Mouse (Mus musculus) heart, adult 2 months (tissue): ENCODE data around the gene D1Pas1. TPM values are rescaled to one million over a fixed set of nuclear protein-coding genes. Genes with fewer than 3 reads are reported as not detected.

Source experiments
- DNase-seq, 2 experiments: peaks; one replicate each; pipeline ENCODE4 v3.0.0; 2021
- H3K27ac ChIP-seq: fragments of 200-600 bp; 2 replicates; pipeline ENCODE4 v1.8.1; 2022
- H3K27me3 ChIP-seq: fragments of 200-500 bp; 2 replicates; pipeline ENCODE4 v1.6.1; 2012; ENCODE audit warnings: mild to moderate bottlenecking, low read length, inconsistent platforms, mixed read lengths; ENCODE audit not compliant: control insufficient read depth, insufficient read depth
- H3K36me3 ChIP-seq: fragments of 200-500 bp; 2 replicates; pipeline ENCODE4 v1.6.1; 2012; ENCODE audit warnings: low read length, inconsistent platforms; ENCODE audit not compliant: control insufficient read depth, insufficient read depth
- H3K4me1 ChIP-seq: fragments of 200-500 bp; 2 replicates; pipeline ENCODE4 v1.6.1; 2011; ENCODE audit warnings: low read length; ENCODE audit not compliant: control insufficient read depth, insufficient read depth
- H3K4me3 ChIP-seq: fragments of 200-600 bp; 2 replicates; pipeline ENCODE4 v1.8.1; 2022
- H3K79me2 ChIP-seq: fragments of 200-500 bp; replicated peaks from 2 replicates; pipeline ENCODE4 v1.6.1; 2012; ENCODE audit warnings: mild to moderate bottlenecking, inconsistent platforms, low read length, moderate library complexity, mixed read lengths; ENCODE audit not compliant: control insufficient read depth, insufficient read depth
- H3K9ac ChIP-seq: fragments of 200-500 bp; 2 replicates; pipeline ENCODE4 v1.6.1; 2012; ENCODE audit warnings: low read depth, mild to moderate bottlenecking, control low read depth, inconsistent platforms, low read length, mixed read lengths
- CTCF ChIP-seq: fragments of 200-600 bp; IDR thresholded peaks from 2 replicates; pipeline ENCODE4 v1.8.1; 2022; ENCODE audit warnings: antibody characterized with exemption, mild to moderate bottlenecking, moderate library complexity
- EP300 ChIP-seq: fragments of 200-500 bp; IDR thresholded peaks from 2 replicates; pipeline ENCODE4 v1.6.1; 2011; ENCODE audit warnings: low read depth, low read length, control low read depth; ENCODE audit not compliant: insufficient read depth
- POLR2A ChIP-seq: fragments of 200-500 bp; IDR thresholded peaks from 2 replicates; pipeline ENCODE4 v1.6.1; 2011; ENCODE audit warnings: mild to moderate bottlenecking, low read depth, low read length, control low read depth; ENCODE audit not compliant: insufficient read depth
- WGBS: fragments of 180-500 bp; shearing (Covaris S2); methylation state at CpG from one replicate; pipeline ENCODE4 v1.1.7; 2018; 5-methylcytosine and 5-hydroxymethylcytosine counted together
- intact Hi-C: fragments of 180-260 bp; cut with DNase I; formaldehyde crosslinking; loops from one replicate; pipeline ENCODE4 v1.15.1; 2025
- polyA plus RNA-seq: library from polyadenylated mRNA; depleted of rRNA; stranded (reverse); fragments of >200 nt; gene quantifications from 2 replicates; pipeline ENCODE4 v1.2.3, GENCODE M21; 2012
- total RNA-seq, 2 experiments: library from RNA; stranded (reverse); gene quantifications; 2 replicates each; pipeline ENCODE4 v1.2.3; 2021

D1Pas1 gene
- total and polyA plus RNA-seq, 3 experiments: 0.13 TPM; not detected in 2

GRCm38 (mm10) chr1:186980503-186980902, 13.3 kb downstream of the D1Pas1 start:
- H3K36me3 ChIP-seq: no peaks in the 10 kb centered on the region
- WGBS: 39% methylated on average over 9 of the region's 9 CpGs
- no peak overlapping the region for H3K27ac ChIP-seq
- no peaks in the 10 kb centered on the region for H3K27me3 ChIP-seq
- TF ChIP-seq EP300 (no peak), CTCF (no peak), POLR2A (no peak)
- DNase-seq: no peak
- H3K4me1 ChIP-seq: no peaks in the 10 kb centered on the region
- no peaks in the 10 kb centered on the region for H3K79me2 ChIP-seq
- no peak overlapping the region for H3K9ac ChIP-seq
- H3K4me3 ChIP-seq: no peak overlapping the region
- intact Hi-C loops: no loop called here

GRCm38 (mm10) chr1:186985131-186985530, 17.9 kb downstream of the D1Pas1 start:
- Histone ChIP-seq H3K27me3 (no peaks in the 10 kb centered on the region), H3K36me3 (no peaks in the 10 kb centered on the region), H3K4me1 (no peaks in the 10 kb centered on the region), H3K79me2 (no peaks in the 10 kb centered on the region), H3K27ac (no peak overlapping the region), H3K4me3 (no peak overlapping the region), H3K9ac (no peak overlapping the region)
- WGBS: 90% methylated on average over 11 of the region's 11 CpGs
- no peak for TF ChIP-seq POLR2A
- TF ChIP-seq EP300: no peak
- TF ChIP-seq CTCF: no peak
- intact Hi-C loops: no loop called here
- no peak for DNase-seq

- DNase-seq: no peak
- H3K79me2 ChIP-seq: no peaks in the 10 kb centered on the region
- H3K36me3 ChIP-seq: no peaks in the 10 kb centered on the region
- no peak overlapping the region for H3K9ac ChIP-seq
- no peak overlapping the region for H3K27ac ChIP-seq
- no peak overlapping the region for H3K4me3 ChIP-seq
- intact Hi-C loops: no loop called here
- WGBS: 74% methylated on average over 9 of the region's 9 CpGs
- no peak for TF ChIP-seq POLR2A
- no peak for TF ChIP-seq CTCF
- no peaks in the 10 kb centered on the region for H3K27me3 ChIP-seq
- no peaks in the 10 kb centered on the region for H3K4me1 ChIP-seq
Observed at GRCm38 (mm10) chr1:186986086-186986485, 18.9 kb downstream of the D1Pas1 start.

GRCm38 (mm10) chr1:186986506-186986905, 19.3 kb downstream of the D1Pas1 start:
- H3K4me3 ChIP-seq: no peak overlapping the region
- no peaks in the 10 kb centered on the region for H3K79me2 ChIP-seq
- DNase-seq: no peak
- TF ChIP-seq CTCF (no peak), EP300 (no peak), POLR2A (no peak)
- no peaks in the 10 kb centered on the region for H3K36me3 ChIP-seq
- no peak overlapping the region for H3K9ac ChIP-seq
- no peaks in the 10 kb centered on the region for H3K4me1 ChIP-seq
- intact Hi-C loops: no loop called here
- 81% methylated on average over 8 of the region's 8 CpGs for WGBS
- H3K27me3 ChIP-seq: no peaks in the 10 kb centered on the region
- no peak overlapping the region for H3K27ac ChIP-seq

GRCm38 (mm10) chr1:186988281-186988682, 21.1 kb downstream of the D1Pas1 start:
- no peaks in the 10 kb centered on the region for H3K4me1 ChIP-seq
- intact Hi-C loops: no loop called here
- no peak overlapping the region for H3K4me3 ChIP-seq
- no peak for DNase-seq
- no peaks in the 10 kb centered on the region for H3K27me3 ChIP-seq
- no peak for TF ChIP-seq CTCF
- no peak for TF ChIP-seq POLR2A
- TF ChIP-seq EP300: no peak
- no peak overlapping the region for H3K9ac ChIP-seq
- no peaks in the 10 kb centered on the region for H3K36me3 ChIP-seq
- no peaks in the 10 kb centered on the region for H3K79me2 ChIP-seq
- no peak overlapping the region for H3K27ac ChIP-seq
- 82% methylated on average over 9 of the region's 9 CpGs for WGBS

- Histone ChIP-seq H3K79me2 (no peaks in the 10 kb centered on the region), H3K4me3 (no peak overlapping the region), H3K4me1 (no peaks in the 10 kb centered on the region), H3K36me3 (no peaks in the 10 kb centered on the region), H3K9ac (no peak overlapping the region), H3K27me3 (no peaks in the 10 kb centered on the region), H3K27ac (no peak overlapping the region)
- no peak for TF ChIP-seq CTCF
- intact Hi-C loops: no loop called here
- WGBS: 73% methylated on average over 4 of the region's 4 CpGs
- no peak for DNase-seq
Observed at GRCm38 (mm10) chr1:186988822-186989221, 21.6 kb downstream of the D1Pas1 start.
